Mouse (Mus musculus) layer of hippocampus, postnatal 10 days (tissue): ENCODE results near the gene Gm5150. TPM values are rescaled to one million over a fixed set of nuclear protein-coding genes. Genes with fewer than 3 reads are reported as not detected.
"Not testable (repeated sequence)": the region's sequence is repeated elsewhere in the genome, so short reads cannot be mapped to it uniquely, and the experiment has no call there.

Experiments
- DNase-seq, 2 experiments: peaks; one replicate each; pipeline ENCODE4 v3.0.0; 2021; ENCODE audit warnings: low spot score in 2 of 2
- long read RNA-seq: library from polyadenylated mRNA; stranded (forward); transcript quantifications from one replicate; pipeline ENCODE4 v2.0.0, GENCODE M21; 2023
- microRNA-seq, 2 experiments: library from miRNA; unstranded; fragments of <30 nt; microRNA quantifications; one replicate each; pipeline ENCODE4 v1.2.0; 2021
- total RNA-seq, 2 experiments: library from RNA; stranded (reverse); gene quantifications; 2 replicates each; pipeline ENCODE4 v1.2.3; 2021

Gm5150 gene
- total RNA-seq: not detected
- long read RNA-seq: 0 reads

DNA sequence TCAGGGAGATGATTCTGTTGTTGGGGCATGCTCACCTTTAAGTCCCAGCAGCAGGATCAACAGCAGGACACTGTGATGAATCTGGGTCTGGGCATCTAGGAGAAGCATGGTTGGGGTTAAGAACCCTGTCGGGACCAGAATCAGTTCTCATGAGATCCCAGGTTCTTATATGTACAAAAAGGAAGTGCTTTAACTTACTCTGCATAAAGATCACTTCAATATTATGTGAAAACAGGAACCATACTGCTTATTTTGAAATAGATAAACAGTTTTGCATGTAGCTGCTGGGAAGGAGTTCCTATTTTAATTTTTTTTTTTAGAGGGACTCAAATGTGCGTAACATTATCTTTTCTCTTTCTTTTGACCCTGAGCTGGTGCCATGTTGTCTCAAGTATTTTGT, at the start of gene Gm5150:
TSS of gene Gm5150 (minus strand) at position 223 of the 400 bp plus-strand sequence.
- DNase-seq: no peak

DNA sequence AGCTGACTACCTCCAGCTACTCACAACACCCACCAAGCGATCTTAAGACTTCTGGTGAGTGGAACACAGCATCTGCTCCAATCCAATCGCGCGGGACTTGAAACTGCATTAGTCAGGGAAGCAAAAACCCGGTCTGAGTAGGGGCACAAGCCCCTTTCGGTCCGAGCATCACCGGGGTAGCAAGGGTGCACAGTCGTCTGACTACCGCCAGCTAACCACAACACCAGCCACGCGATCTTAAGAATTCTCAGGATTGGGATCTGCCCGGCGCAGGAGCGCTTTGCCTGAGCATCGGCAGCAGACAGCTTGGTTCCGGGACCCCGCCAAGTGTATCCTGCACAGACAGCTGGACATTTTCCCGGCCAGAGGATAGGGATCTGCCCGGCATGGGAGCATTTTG, 45.5 kb upstream of the Gm5150 start:
- not testable (repeated sequence) for DNase-seq

DNA sequence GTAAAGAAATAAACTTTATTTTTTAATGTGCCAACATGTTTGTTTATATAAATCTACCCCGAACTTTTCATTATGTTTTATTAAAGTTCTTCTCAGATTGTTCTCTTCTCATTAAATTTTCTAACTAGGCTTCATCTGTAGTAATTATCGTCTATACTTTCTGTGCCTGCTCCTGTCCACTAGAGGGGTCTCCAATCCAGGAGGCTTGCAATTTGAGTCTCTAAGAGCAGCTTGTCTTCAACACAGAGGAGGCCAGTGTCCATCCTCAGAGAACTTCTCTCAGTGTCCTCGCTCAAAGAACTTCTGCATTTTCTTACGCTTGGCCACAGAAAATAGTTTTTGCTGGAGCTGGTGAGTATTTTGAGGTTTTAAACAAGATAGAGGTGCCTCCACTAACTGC, 41.1 kb upstream of the Gm5150 start:
- no peak for DNase-seq

DNA sequence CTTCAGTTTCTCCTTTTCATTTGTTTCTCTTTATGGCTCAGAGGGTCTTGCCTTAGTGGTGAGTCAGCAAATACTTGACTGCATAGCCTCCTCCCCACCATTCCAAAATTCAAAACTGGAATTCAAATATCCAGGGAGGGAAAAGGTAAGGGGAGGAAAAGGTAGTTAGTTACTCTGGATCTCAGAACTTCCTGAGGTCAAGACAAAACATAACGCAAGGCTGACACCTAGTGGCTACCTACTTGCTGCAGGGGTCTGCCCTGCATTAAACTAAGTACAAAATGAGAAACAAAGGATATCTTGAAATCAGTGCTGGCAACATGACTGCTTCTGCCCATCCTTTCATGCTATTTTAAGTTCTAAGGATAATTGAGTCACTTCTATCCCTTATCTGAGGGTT, 37.1 kb upstream of the Gm5150 start:
- DNase-seq: peak; percentile 24 to 53

DNA sequence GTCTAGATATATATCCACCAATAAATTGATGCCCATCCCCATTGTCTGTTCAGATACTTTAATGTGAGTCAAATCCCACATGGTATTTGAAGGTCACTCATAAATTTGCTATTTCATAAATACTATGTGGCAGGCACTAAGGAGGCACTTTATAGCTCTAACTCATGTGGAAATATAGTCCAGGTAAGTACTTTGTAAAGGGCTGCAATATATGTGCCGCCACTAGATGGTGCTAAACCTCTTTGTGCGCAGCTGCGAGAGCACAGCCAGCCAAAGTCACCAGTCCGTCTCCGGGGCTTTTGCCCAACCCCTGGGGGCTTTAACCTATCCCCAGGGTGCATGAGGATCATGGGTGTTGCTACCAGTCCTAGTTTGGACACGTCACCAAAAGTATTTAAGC, 18.8 kb upstream of the Gm5150 start:
- peak; percentile 34 to 57 for DNase-seq

DNA sequence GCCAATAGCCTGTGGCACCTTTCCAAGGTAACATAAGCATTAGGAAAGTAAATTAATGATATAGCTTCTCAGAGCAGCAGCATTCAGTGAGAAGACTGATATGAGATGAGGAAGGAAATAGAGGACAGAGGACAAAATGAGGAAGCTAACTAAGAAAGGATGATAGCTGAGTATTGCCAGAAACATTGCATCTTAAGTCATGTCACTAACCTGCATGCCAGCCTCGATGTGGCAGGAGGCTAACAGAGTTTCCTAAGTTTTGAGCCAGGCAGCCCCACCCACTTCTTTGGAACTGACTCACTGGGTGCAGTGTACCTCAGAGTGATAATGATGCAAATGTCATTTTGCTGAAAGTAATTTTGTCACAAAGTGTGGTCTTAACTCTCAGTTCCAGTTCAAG, 16.0 kb upstream of the Gm5150 start:
- no peak for DNase-seq

DNA sequence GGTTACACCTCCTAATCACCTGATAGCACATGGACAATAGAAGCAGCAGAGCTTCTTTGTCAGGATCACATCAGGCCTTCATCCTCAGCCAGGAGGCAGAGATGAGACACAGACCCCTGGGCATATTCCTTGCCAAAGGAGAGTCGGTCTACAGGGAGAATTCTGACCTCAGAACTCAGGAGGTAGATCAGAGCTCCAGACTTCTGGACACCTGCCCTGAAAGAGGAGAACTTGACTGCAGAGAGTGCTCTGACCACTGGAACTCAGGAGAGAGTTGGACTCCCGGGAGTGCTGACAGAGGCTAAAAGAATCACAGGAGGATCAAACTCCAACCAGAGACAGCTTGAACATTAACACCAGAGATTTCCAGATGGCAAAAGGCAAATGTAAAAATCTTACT, 8.2 kb upstream of the Gm5150 start:
- DNase-seq: not testable (repeated sequence)

DNA sequence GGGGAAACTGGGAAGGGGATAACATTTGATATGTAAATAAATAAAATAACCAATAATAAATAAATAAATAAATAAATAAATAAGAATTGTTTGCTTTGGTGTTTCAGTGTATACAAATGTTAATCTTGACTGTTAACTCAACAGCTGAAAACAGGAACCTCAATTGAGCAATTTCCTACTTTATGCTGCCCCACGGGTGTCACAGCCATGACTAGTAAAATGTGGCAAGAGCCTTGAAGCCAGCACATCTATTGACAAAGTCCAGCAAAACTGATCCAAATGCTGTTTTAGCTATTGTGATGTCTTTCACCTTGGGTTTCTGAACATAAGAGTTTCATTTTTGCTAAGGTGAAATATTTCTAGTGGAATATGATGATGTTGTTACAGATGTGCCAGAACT, 1.6 kb upstream of the Gm5150 start:
- no peak for DNase-seq

DNA sequence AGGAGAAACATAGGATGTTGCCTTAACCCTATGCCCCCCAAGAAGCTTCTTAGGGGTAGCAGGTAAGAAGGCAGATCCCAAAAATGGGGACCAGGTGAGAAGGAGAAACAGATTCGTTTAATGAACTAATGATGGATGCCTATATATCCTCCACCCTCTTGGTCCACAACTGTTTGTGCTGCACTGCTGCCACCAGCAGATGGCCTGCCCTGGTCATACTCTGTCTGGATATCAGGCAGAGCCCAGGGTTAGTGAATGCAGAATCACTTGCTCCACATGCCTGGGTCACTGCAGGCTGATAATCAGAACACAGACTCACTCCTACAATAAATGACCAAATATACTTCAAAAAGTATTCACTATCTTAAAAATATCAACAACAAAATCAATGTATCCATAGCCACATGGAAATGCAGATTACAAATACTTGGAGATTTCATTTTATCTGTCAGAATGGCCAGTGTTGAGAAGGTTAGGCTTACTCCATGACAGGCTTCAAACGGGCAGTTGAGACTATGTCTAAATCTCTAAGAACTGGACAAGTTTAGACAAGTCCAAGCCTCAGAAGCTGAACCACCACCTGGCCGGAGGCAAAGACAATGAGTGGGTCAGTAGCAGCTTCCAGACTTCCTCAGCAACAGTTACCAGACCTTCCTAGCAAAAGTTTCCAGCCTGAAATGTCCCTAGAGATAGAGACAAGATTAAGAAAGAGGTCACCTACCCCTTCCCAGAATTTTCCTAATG, 2.2 kb downstream of the Gm5150 start:
- no peak for DNase-seq

DNA sequence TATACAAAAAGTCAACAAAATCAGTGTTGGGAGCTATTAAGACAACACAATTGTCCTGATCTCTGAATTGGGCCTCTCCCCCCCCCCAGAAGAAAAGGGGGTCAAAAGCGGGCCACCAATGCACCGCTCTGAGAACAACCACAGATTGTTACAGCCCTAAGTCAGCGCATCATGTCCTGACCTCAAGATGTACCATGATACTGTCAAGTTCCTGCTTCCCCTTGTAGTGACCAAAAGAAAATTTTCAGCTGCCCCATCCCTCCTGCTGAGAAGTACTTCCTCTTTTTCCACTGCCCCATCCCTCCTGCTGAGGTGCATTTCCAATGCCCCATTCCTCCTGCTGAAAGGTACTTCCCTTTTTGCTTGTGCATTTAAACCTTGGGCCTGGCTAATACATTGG, 6.8 kb downstream of the Gm5150 start:
- DNase-seq: not testable (repeated sequence)

DNA sequence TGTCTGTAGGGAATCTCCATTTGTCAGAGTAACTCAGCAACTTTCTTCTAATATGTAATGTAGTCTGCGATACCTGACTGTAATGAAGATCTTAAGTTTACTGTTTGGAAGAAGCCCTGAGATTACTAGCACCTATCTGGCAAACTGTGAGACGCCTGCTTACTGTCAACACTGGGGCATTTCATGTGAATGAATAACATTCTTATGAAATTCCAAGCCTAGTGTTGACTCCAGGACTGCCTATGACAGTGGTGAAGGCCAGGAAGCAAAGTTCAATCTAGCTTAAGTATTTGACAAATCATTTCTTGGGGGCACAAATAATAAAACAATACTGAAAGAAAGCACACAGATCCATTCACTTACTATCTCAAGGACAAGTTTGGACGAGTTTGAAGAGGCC, 24.0 kb downstream of the Gm5150 start:
- no peak for DNase-seq

DNA sequence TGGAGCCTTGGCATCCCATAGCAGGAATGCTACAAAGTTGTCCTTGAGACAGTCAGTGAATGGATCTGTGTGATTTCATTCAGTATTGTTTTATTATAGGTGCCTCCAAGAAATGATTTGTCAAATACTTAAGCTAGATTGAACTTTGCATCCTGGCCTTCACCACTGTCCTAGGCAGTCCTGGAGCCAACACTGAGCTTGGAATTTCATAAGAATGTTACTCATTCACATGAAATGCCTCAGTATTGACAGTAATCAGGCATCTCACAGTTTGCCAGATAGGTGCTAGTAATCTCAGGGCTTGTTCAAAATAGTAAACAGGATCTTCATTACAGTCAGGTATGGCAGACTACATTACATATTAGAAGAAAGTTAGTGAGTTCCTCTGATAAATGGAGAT, 49.3 kb downstream of the Gm5150 start:
- DNase-seq: no peak

Small RNA genes within 50 kb of the gene (microRNA-seq; reads per million reads assigned to microRNA genes)
- 0 reads per million in 2 experiments for gene Gm24694

Other genes with a start within 250 kb of the Gm5150 start
- not detected for gene Sirpb1c, start 157.9 kb downstream of the Gm5150 start, total RNA-seq